In the genomic region with DNA sequence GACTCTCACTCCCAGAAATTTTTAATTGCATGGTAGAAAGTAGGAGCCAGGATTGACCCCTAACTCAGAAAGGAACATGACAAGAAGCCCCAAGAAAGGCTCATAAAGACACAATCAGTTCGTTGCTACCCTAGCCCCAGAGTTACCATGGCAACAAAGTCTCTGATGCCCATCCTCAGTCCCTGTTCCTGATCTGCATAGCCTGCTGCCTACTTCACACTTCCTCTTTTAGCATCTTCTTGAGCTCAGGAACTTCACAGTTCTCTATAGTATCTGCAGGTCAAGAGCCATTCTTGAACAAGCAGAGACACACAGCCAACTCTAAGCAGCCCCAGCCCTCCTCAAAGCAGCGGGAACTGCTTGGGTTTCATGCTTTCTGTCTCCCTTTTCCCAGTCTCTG, we compare ENCODE assay signal across 24 mouse cellular contexts.
A peak's percentile ranks its signal among the peaks of the same experiment; 100 is the strongest.
DNase-seq lines count a peak whose midpoint lies in the region; ATAC-seq and TF ChIP-seq lines count a peak whose summit lies in the region.
"Had no signal": no experiment of that assay in that cellular context is flagged by ENCODE, and none has a peak within 500 bp of the region (broad histone marks: within the 10 kb centered on the region; RNA-seq: fewer than 3 reads in every experiment).

No protein-coding gene starts in this region.

- H3K4me2 ChIP-seq in liver, postnatal 0 days (ENCODE audit: low read depth, low read length): no peak overlapping the region
- no peak overlapping the region for H3K4me2 ChIP-seq in forebrain, embryonic 12.5 days
- H3K4me2 ChIP-seq: embryonic facial prominence, embryonic 12.5 days; hindbrain, embryonic 15.5 days; limb, embryonic 12.5 days; liver, embryonic 12.5 days had no signal

- no peaks in the 10 kb centered on the region for H3K36me3 ChIP-seq in liver, adult 2 months (ENCODE audit: control insufficient read depth, insufficient read depth, low read length)
- no peaks in the 10 kb centered on the region for H3K36me3 ChIP-seq in liver, postnatal 0 days (replicated peaks; ENCODE audit: insufficient read depth, low read length)
- H3K36me3 ChIP-seq in forebrain, embryonic 12.5 days (replicated peaks): no peaks in the 10 kb centered on the region
- H3K36me3 ChIP-seq: embryonic facial prominence, embryonic 12.5 days; heart, embryonic 10.5 days; hindbrain, embryonic 15.5 days; limb, embryonic 12.5 days; liver, embryonic 12.5 days; midbrain, embryonic 10.5 days had no signal

- TF ChIP-seq POLR2A in liver, adult 2 months (IDR thresholded peaks at IDR 0.05; ENCODE audit: extremely low read depth, insufficient read depth, low read length): no peak

- WGBS in liver, adult 2 months: 73% methylated on average over 2 of the region's 2 CpGs
- 51% methylated on average over 2 of the region's 2 CpGs for WGBS in liver, postnatal 0 days (ENCODE audit: insufficient replicate concordance)
- WGBS in forebrain, embryonic 12.5 days: 72% methylated on average over 2 of the region's 2 CpGs

- TF ChIP-seq CTCF in liver, adult 2 months (IDR thresholded peaks at IDR 0.05; ENCODE audit: low read depth, low read length): no peak
- TF ChIP-seq CTCF in liver, postnatal 0 days (IDR thresholded peaks at IDR 0.05; ENCODE audit: low read depth): no peak

- TF ChIP-seq EP300 in liver, postnatal 0 days (IDR thresholded peaks at IDR 0.05; ENCODE audit: low read depth): no peak

- no peak overlapping the region for H3K4me3 ChIP-seq in liver, adult 2 months (ENCODE audit: insufficient read depth, low read depth, low read length)
- H3K4me3 ChIP-seq in liver, postnatal 0 days (ENCODE audit: low read depth, low read length): no peak overlapping the region
- no peak overlapping the region for H3K4me3 ChIP-seq in forebrain, embryonic 12.5 days (replicated peaks)
- H3K4me3 ChIP-seq: embryonic facial prominence, embryonic 12.5 days; heart, embryonic 10.5 days; hindbrain, embryonic 15.5 days; limb, embryonic 12.5 days; liver, embryonic 12.5 days; midbrain, embryonic 10.5 days had no signal

- peak overlapping the region; percentile 49 for H3K27ac ChIP-seq in liver, adult 2 months (replicated peaks; ENCODE audit: insufficient read depth, low read depth, low read length)
- H3K27ac ChIP-seq in liver, postnatal 0 days (ENCODE audit: low read depth): no peak overlapping the region
- H3K27ac ChIP-seq in forebrain, embryonic 12.5 days: no peak overlapping the region
- H3K27ac ChIP-seq: embryonic facial prominence, embryonic 12.5 days; heart, embryonic 10.5 days; hindbrain, embryonic 15.5 days; kidney, postnatal 0 days; limb, embryonic 12.5 days; liver, embryonic 12.5 days had no signal

- ATAC-seq in liver, postnatal 0 days: no peak
- ATAC-seq in megakaryocyte progenitor cell, adult 5-6 weeks (replicated peaks; ENCODE audit: poor library complexity): peak; percentile 67
- no peak for ATAC-seq in forebrain, embryonic 12.5 days (ENCODE audit: low FRiP score)
- ATAC-seq in cerebellum, adult (ENCODE audit: insufficient number of reproducible peaks, low FRiP score, low TSS enrichment): no peak
- ATAC-seq: activated CD4-positive, CD25-positive, alpha-beta regulatory T cell, adult 4 months; liver, embryonic 12.5 days had no signal

- DNase-seq in liver, adult 2 months (ENCODE audit: extremely low read depth, low read depth, low spot score): no peak
- DNase-seq in liver, postnatal 0 days: no peak
- peak; percentile 46 for DNase-seq in A20 (ENCODE audit: low read depth, low spot score)
- peak; percentile 58 for DNase-seq in brain, adult 2 months (ENCODE audit: low read depth, low spot score)
- DNase-seq in adrenal gland, postnatal 4 days (ENCODE audit: low spot score in 2 of 2): no peak
- DNase-seq: adrenal gland, adult 8-10 months; cerebellum, adult 11 months; cerebellum, adult 9-11 months; heart, postnatal 4 days; kidney, adult 2 months; lung, adult 2 months; lung, postnatal 4 days; thymus, postnatal 36 days had no signal

- H3K9me3 ChIP-seq in liver, postnatal 0 days (ENCODE audit: low read length): no peaks in the 10 kb centered on the region
- no peaks in the 10 kb centered on the region for H3K9me3 ChIP-seq in forebrain, embryonic 12.5 days
- H3K9me3 ChIP-seq: embryonic facial prominence, embryonic 12.5 days; heart, embryonic 10.5 days; hindbrain, embryonic 15.5 days; limb, embryonic 12.5 days; liver, embryonic 12.5 days; midbrain, embryonic 10.5 days had no signal

- no peaks in the 10 kb centered on the region for H3K79me2 ChIP-seq in liver, adult 2 months (ENCODE audit: control insufficient read depth, insufficient read depth, low read length)

- peaks cover 18% of the 10 kb centered on the region for H3K4me1 ChIP-seq in liver, adult 2 months (ENCODE audit: control insufficient read depth, insufficient read depth, low read length)
- H3K4me1 ChIP-seq in liver, postnatal 0 days (ENCODE audit: insufficient read depth): peaks cover 7% of the 10 kb centered on the region; the same call in 1 of the 2 replicates
- peaks cover 10% of the 10 kb centered on the region; the same call in 1 of the 2 replicates for H3K4me1 ChIP-seq in forebrain, embryonic 12.5 days
- H3K4me1 ChIP-seq: embryonic facial prominence, embryonic 12.5 days; heart, embryonic 10.5 days; limb, embryonic 12.5 days; liver, embryonic 12.5 days had no signal

- no peak overlapping the region for H3K9ac ChIP-seq in liver, adult 2 months (ENCODE audit: low read depth, low read length)
- H3K9ac ChIP-seq in liver, postnatal 0 days (replicated peaks): no peak overlapping the region
- no peak overlapping the region for H3K9ac ChIP-seq in forebrain, embryonic 12.5 days
- H3K9ac ChIP-seq: embryonic facial prominence, embryonic 12.5 days; hindbrain, embryonic 15.5 days; limb, embryonic 12.5 days; liver, embryonic 12.5 days had no signal

- H3K27me3 ChIP-seq in liver, adult 2 months (ENCODE audit: control insufficient read depth, insufficient read depth, low read length): no peaks in the 10 kb centered on the region
- no peaks in the 10 kb centered on the region for H3K27me3 ChIP-seq in liver, postnatal 0 days (ENCODE audit: insufficient read depth, low read length)
- H3K27me3 ChIP-seq in forebrain, embryonic 12.5 days: no peaks in the 10 kb centered on the region; the same call in 1 of the 2 replicates
- H3K27me3 ChIP-seq: embryonic facial prominence, embryonic 12.5 days; hindbrain, embryonic 15.5 days; liver, embryonic 12.5 days had no signal

Comparison
In these comparisons a context has a peak if more than half of its experiments do, and no peak if none do; other contexts are left out.
1. DNase-seq: peak in A20 (single experiment) and brain, adult 2 months (single experiment); none in liver, adult 2 months (single experiment), liver, postnatal 0 days (single experiment) and adrenal gland, postnatal 4 days (0 of 2).